ENCODE assay signal across 34 mouse cellular contexts in genomic region chr1:172279768-172280509, GRCm38 (mm10). TPM values are rescaled to one million over a fixed set of nuclear protein-coding genes. Genes with fewer than 3 reads are reported as not detected.
DNase-seq lines count a peak whose midpoint lies in the region; ATAC-seq and TF ChIP-seq lines count a peak whose summit lies in the region.
"Had no signal": no experiment of that assay in that cellular context is flagged by ENCODE, and none has a peak within 500 bp of the region (broad histone marks: within the 10 kb centered on the region; RNA-seq: fewer than 3 reads in every experiment).

No protein-coding gene starts in this region.

- no peaks in the 10 kb centered on the region for H3K27me3 ChIP-seq in forebrain, postnatal 0 days (ENCODE audit: insufficient read depth, low read length)
- no peaks in the 10 kb centered on the region for H3K27me3 ChIP-seq in forebrain, embryonic 12.5 days
- H3K27me3 ChIP-seq in hindbrain, embryonic 15.5 days, result no peaks in the 10 kb centered on the region
- H3K27me3 ChIP-seq in hindbrain, embryonic 14.5 days (ENCODE audit: control insufficient read depth, insufficient read depth, low read length), result no peaks in the 10 kb centered on the region
- no peaks in the 10 kb centered on the region for H3K27me3 ChIP-seq in midbrain, embryonic 15.5 days (replicated peaks)
- no peaks in the 10 kb centered on the region for H3K27me3 ChIP-seq in midbrain, embryonic 13.5 days
- H3K27me3 ChIP-seq: embryonic facial prominence, embryonic 13.5 days; intestine, embryonic 15.5 days; limb, embryonic 13.5 days; Patski had no signal

- no peak for TF ChIP-seq CTCF in forebrain, postnatal 0 days (IDR thresholded peaks at IDR 0.05; ENCODE audit: low read depth)

- no peak overlapping the region for H3K4me2 ChIP-seq in forebrain, postnatal 0 days (ENCODE audit: low read depth)
- H3K4me2 ChIP-seq in forebrain, embryonic 12.5 days, result no peak overlapping the region
- no peak overlapping the region for H3K4me2 ChIP-seq in hindbrain, embryonic 15.5 days
- H3K4me2 ChIP-seq in hindbrain, embryonic 14.5 days (replicated peaks), result no peak overlapping the region
- no peak overlapping the region for H3K4me2 ChIP-seq in midbrain, embryonic 15.5 days
- no peak overlapping the region for H3K4me2 ChIP-seq in midbrain, embryonic 13.5 days (replicated peaks)
- H3K4me2 ChIP-seq: embryonic facial prominence, embryonic 13.5 days; intestine, embryonic 15.5 days; limb, embryonic 13.5 days; liver, embryonic 13.5 days had no signal

- ATAC-seq in forebrain, postnatal 0 days, result peak; percentile 74
- no peak for ATAC-seq in forebrain, embryonic 12.5 days (ENCODE audit: low FRiP score)
- 0 out of 2 replicates have a peak, but pooled peaks have one; percentile 42 for ATAC-seq in hindbrain, embryonic 15.5 days (ENCODE audit: low FRiP score, low read depth)
- no peak for ATAC-seq in hindbrain, embryonic 14.5 days (ENCODE audit: low FRiP score)
- peak; percentile 46 for ATAC-seq in midbrain, embryonic 15.5 days (replicated peaks)
- no peak for ATAC-seq in midbrain, embryonic 13.5 days
- ATAC-seq: intestine, embryonic 15.5 days; Patski had no signal

- H3K9me3 ChIP-seq in forebrain, postnatal 0 days (ENCODE audit: low read length), result no peaks in the 10 kb centered on the region
- H3K9me3 ChIP-seq in forebrain, embryonic 12.5 days, result no peaks in the 10 kb centered on the region
- H3K9me3 ChIP-seq in hindbrain, embryonic 15.5 days, result no peaks in the 10 kb centered on the region
- H3K9me3 ChIP-seq in hindbrain, embryonic 14.5 days (ENCODE audit: control insufficient read depth, low read length), result no peaks in the 10 kb centered on the region
- H3K9me3 ChIP-seq in midbrain, embryonic 15.5 days, result no peaks in the 10 kb centered on the region
- no peaks in the 10 kb centered on the region for H3K9me3 ChIP-seq in midbrain, embryonic 13.5 days
- H3K9me3 ChIP-seq: embryonic facial prominence, embryonic 13.5 days; intestine, embryonic 15.5 days; limb, embryonic 13.5 days; liver, embryonic 13.5 days had no signal

- H3K4me1 ChIP-seq in forebrain, postnatal 0 days (ENCODE audit: insufficient read depth), result no peaks in the 10 kb centered on the region
- no peaks in the 10 kb centered on the region for H3K4me1 ChIP-seq in forebrain, embryonic 12.5 days
- H3K4me1 ChIP-seq in hindbrain, embryonic 15.5 days (replicated peaks), result no peaks in the 10 kb centered on the region; the same call in 1 of the 2 replicates
- no peaks in the 10 kb centered on the region for H3K4me1 ChIP-seq in hindbrain, embryonic 14.5 days (replicated peaks; ENCODE audit: control insufficient read depth, insufficient read depth, low read length)
- no peaks in the 10 kb centered on the region; the same call in 1 of the 2 replicates for H3K4me1 ChIP-seq in midbrain, embryonic 15.5 days
- H3K4me1 ChIP-seq in midbrain, embryonic 13.5 days (replicated peaks), result no peaks in the 10 kb centered on the region
- H3K4me1 ChIP-seq: embryonic facial prominence, embryonic 13.5 days; intestine, embryonic 15.5 days; limb, embryonic 13.5 days; liver, embryonic 13.5 days had no signal

- peak; percentile 35 for DNase-seq in forebrain, postnatal 0 days
- no peak for DNase-seq in hindbrain, embryonic 14.5 days (ENCODE audit: low spot score)
- DNase-seq in ZHBTc4 (ENCODE audit: low read depth, low spot score) (peak; percentile 60), liver (no peak)
- DNase-seq: adrenal gland, adult 2 months; cerebellum, adult 11-12 months; cerebellum, postnatal 14 days; embryo, embryonic 11 days; heart, postnatal 4 days; kidney, adult 8-10 months; kidney, postnatal 10 days; layer of hippocampus, postnatal 36 days; liver, embryonic 13.5 days; lung, adult 2 months; lung, postnatal 14 days; right cerebral cortex, postnatal 14 days had no signal

- WGBS in forebrain, postnatal 0 days, result 80% methylated on average over 16 of the region's 16 CpGs
- WGBS in forebrain, embryonic 12.5 days, result 88% methylated on average over 16 of the region's 16 CpGs
- WGBS in hindbrain, embryonic 15.5 days, result 74% methylated on average over 16 of the region's 16 CpGs
- 70% methylated on average over 16 of the region's 16 CpGs for WGBS in hindbrain, embryonic 14.5 days
- 73% methylated on average over 16 of the region's 16 CpGs for WGBS in midbrain, embryonic 15.5 days
- 81% methylated on average over 16 of the region's 16 CpGs for WGBS in midbrain, embryonic 13.5 days

- H3K9ac ChIP-seq in forebrain, postnatal 0 days, result no peak overlapping the region
- H3K9ac ChIP-seq in forebrain, embryonic 12.5 days, result no peak overlapping the region
- H3K9ac ChIP-seq in hindbrain, embryonic 15.5 days, result no peak overlapping the region
- H3K9ac ChIP-seq in hindbrain, embryonic 14.5 days, result no peak overlapping the region
- no peak overlapping the region for H3K9ac ChIP-seq in midbrain, embryonic 15.5 days
- H3K9ac ChIP-seq in midbrain, embryonic 13.5 days (replicated peaks), result no peak overlapping the region
- H3K9ac ChIP-seq: embryonic facial prominence, embryonic 13.5 days; intestine, embryonic 15.5 days; limb, embryonic 13.5 days; liver, embryonic 13.5 days had no signal

- H3K27ac ChIP-seq in forebrain, postnatal 0 days (ENCODE audit: low read depth, low read length), result peak overlapping the region; percentile 54; the same call in 1 of the 2 replicates
- no peak overlapping the region for H3K27ac ChIP-seq in forebrain, embryonic 12.5 days
- peak overlapping the region; percentile 11; the same call in 1 of the 2 replicates for H3K27ac ChIP-seq in hindbrain, embryonic 15.5 days (replicated peaks)
- H3K27ac ChIP-seq in hindbrain, embryonic 14.5 days, result no peak overlapping the region
- 0 out of 2 replicates have a peak overlapping the region, but pooled peaks have one; percentile 30 for H3K27ac ChIP-seq in midbrain, embryonic 15.5 days
- no peak overlapping the region for H3K27ac ChIP-seq in midbrain, embryonic 13.5 days
- H3K27ac ChIP-seq: embryonic facial prominence, embryonic 13.5 days; intestine, embryonic 15.5 days; limb, embryonic 13.5 days; liver, embryonic 13.5 days had no signal

- H3K4me3 ChIP-seq in forebrain, postnatal 0 days (ENCODE audit: low read depth, low read length), result no peak overlapping the region
- H3K4me3 ChIP-seq in forebrain, embryonic 12.5 days (replicated peaks), result no peak overlapping the region
- H3K4me3 ChIP-seq in hindbrain, embryonic 15.5 days, result no peak overlapping the region
- H3K4me3 ChIP-seq in hindbrain, embryonic 14.5 days (replicated peaks; ENCODE audit: low read length), result no peak overlapping the region
- H3K4me3 ChIP-seq in midbrain, embryonic 15.5 days, result no peak overlapping the region
- no peak overlapping the region for H3K4me3 ChIP-seq in midbrain, embryonic 13.5 days (replicated peaks)
- H3K4me3 ChIP-seq: embryonic facial prominence, embryonic 13.5 days; erythroblast, embryonic 14.5 days; intestine, embryonic 15.5 days; limb, embryonic 13.5 days; liver, embryonic 13.5 days had no signal

- no peaks in the 10 kb centered on the region for H3K36me3 ChIP-seq in forebrain, postnatal 0 days (ENCODE audit: insufficient read depth)
- no peaks in the 10 kb centered on the region; the same call in 1 of the 2 replicates for H3K36me3 ChIP-seq in forebrain, embryonic 12.5 days (replicated peaks)
- H3K36me3 ChIP-seq in hindbrain, embryonic 15.5 days, result no peaks in the 10 kb centered on the region
- no peaks in the 10 kb centered on the region for H3K36me3 ChIP-seq in hindbrain, embryonic 14.5 days (replicated peaks; ENCODE audit: control insufficient read depth, insufficient read depth)
- H3K36me3 ChIP-seq in midbrain, embryonic 15.5 days (replicated peaks), result no peaks in the 10 kb centered on the region
- H3K36me3 ChIP-seq in midbrain, embryonic 13.5 days, result no peaks in the 10 kb centered on the region
- H3K36me3 ChIP-seq: embryonic facial prominence, embryonic 13.5 days; intestine, embryonic 15.5 days; limb, embryonic 13.5 days; liver, embryonic 13.5 days had no signal

RNA-seq across cellular contexts. Expression of gene Atp1a2, which starts 17.9 kb away (rescaled TPM):
- 213 and 294 TPM in 2 replicates for total RNA-seq in forebrain, postnatal 0 days (2014; rRNA removed)
- 54.4 and 75.2 TPM in 2 replicates for polyA plus RNA-seq in forebrain, postnatal 0 days (2015; fragmentation: Nextera tagmentation; extraction: Ambion mirVana)
- polyA plus RNA-seq in forebrain, embryonic 12.5 days (2016; fragmentation: Nextera tagmentation; extraction: Ambion mirVana), result 9.5 and 10.8 TPM in 2 replicates
- 74.3 and 75.8 TPM in 2 replicates for polyA plus RNA-seq in hindbrain, embryonic 15.5 days (2015; fragmentation: Nextera tagmentation; extraction: Ambion mirVana)
- 27.9 and 29.5 TPM in 2 replicates for polyA plus RNA-seq in hindbrain, embryonic 14.5 days (2014; fragmentation: Nextera tagmentation; extraction: Ambion mirVana)
- polyA plus RNA-seq in midbrain, embryonic 15.5 days (2015; fragmentation: Nextera tagmentation; extraction: Ambion mirVana), result 56.5 and 63.1 TPM in 2 replicates
- polyA plus RNA-seq in midbrain, embryonic 13.5 days (2015; fragmentation: Nextera tagmentation; extraction: Ambion mirVana), result 25.3 and 25.8 TPM in 2 replicates
- total RNA-seq: megakaryocyte progenitor cell, adult 5-6 weeks; monocyte, adult 5-6 weeks had no signal
- polyA plus RNA-seq: erythroblast, embryonic 14.5 days had no signal

RNA-seq across cellular contexts. Expression of gene Igsf8, which starts 18.5 kb away (rescaled TPM):
- total RNA-seq in forebrain, postnatal 0 days (2014; rRNA removed), result 117 and 136 TPM in 2 replicates
- 110 and 113 TPM in 2 replicates for polyA plus RNA-seq in forebrain, postnatal 0 days (2015; fragmentation: Nextera tagmentation; extraction: Ambion mirVana)
- polyA plus RNA-seq in forebrain, embryonic 12.5 days (2016; fragmentation: Nextera tagmentation; extraction: Ambion mirVana), result 122 and 127 TPM in 2 replicates
- 75.3 and 79.0 TPM in 2 replicates for polyA plus RNA-seq in hindbrain, embryonic 15.5 days (2015; fragmentation: Nextera tagmentation; extraction: Ambion mirVana)
- 64.7 and 69.0 TPM in 2 replicates for polyA plus RNA-seq in hindbrain, embryonic 14.5 days (2014; fragmentation: Nextera tagmentation; extraction: Ambion mirVana)
- 66.2 and 77.2 TPM in 2 replicates for polyA plus RNA-seq in midbrain, embryonic 15.5 days (2015; fragmentation: Nextera tagmentation; extraction: Ambion mirVana)
- polyA plus RNA-seq in midbrain, embryonic 13.5 days (2015; fragmentation: Nextera tagmentation; extraction: Ambion mirVana), result 90.3 and 112 TPM in 2 replicates

RNA-seq across cellular contexts. Expression of gene Atp1a4, which starts 21.7 kb away (rescaled TPM):
- not detected in 2 replicates for total RNA-seq in forebrain, postnatal 0 days (2014; rRNA removed)
- polyA plus RNA-seq in forebrain, postnatal 0 days (2015; fragmentation: Nextera tagmentation; extraction: Ambion mirVana), result not detected in 2 replicates
- polyA plus RNA-seq in forebrain, embryonic 12.5 days (2016; fragmentation: Nextera tagmentation; extraction: Ambion mirVana), result 0.05 and 0.06 TPM in 2 replicates
- polyA plus RNA-seq in hindbrain, embryonic 15.5 days (2015; fragmentation: Nextera tagmentation; extraction: Ambion mirVana), result 0.05 and 0.06 TPM in 2 replicates
- 0.15 TPM in 1 of 2 replicates, not detected in the other for polyA plus RNA-seq in hindbrain, embryonic 14.5 days (2014; fragmentation: Nextera tagmentation; extraction: Ambion mirVana)
- 0.05 TPM in 1 of 2 replicates, not detected in the other for polyA plus RNA-seq in midbrain, embryonic 15.5 days (2015; fragmentation: Nextera tagmentation; extraction: Ambion mirVana)
- polyA plus RNA-seq in midbrain, embryonic 13.5 days (2015; fragmentation: Nextera tagmentation; extraction: Ambion mirVana), result not detected in 2 replicates
- total RNA-seq: layer of hippocampus, adult 18-20 months; layer of hippocampus, postnatal 36 days; left cerebral cortex, postnatal 25 days; megakaryocyte progenitor cell, adult 5-6 weeks; monocyte, adult 5-6 weeks had no signal
- polyA plus RNA-seq: embryonic facial prominence, embryonic 13.5 days; erythroblast, embryonic 14.5 days; intestine, embryonic 15.5 days; limb, embryonic 13.5 days; liver, embryonic 13.5 days; neural tube, embryonic 11.5 days; spleen, adult 2 months; urinary bladder, adult 2 months had no signal

RNA-seq across cellular contexts. Expression of gene Kcnj9, which starts 49.2 kb away (rescaled TPM):
- 7.5 and 8.6 TPM in 2 replicates for total RNA-seq in forebrain, postnatal 0 days (2014; rRNA removed)
- 2.9 and 4.8 TPM in 2 replicates for polyA plus RNA-seq in forebrain, postnatal 0 days (2015; fragmentation: Nextera tagmentation; extraction: Ambion mirVana)
- 2.5 and 2.8 TPM in 2 replicates for polyA plus RNA-seq in forebrain, embryonic 12.5 days (2016; fragmentation: Nextera tagmentation; extraction: Ambion mirVana)
- 4.1 and 4.3 TPM in 2 replicates for polyA plus RNA-seq in hindbrain, embryonic 15.5 days (2015; fragmentation: Nextera tagmentation; extraction: Ambion mirVana)
- polyA plus RNA-seq in hindbrain, embryonic 14.5 days (2014; fragmentation: Nextera tagmentation; extraction: Ambion mirVana), result 1.7 and 2.1 TPM in 2 replicates
- polyA plus RNA-seq in midbrain, embryonic 15.5 days (2015; fragmentation: Nextera tagmentation; extraction: Ambion mirVana), result 5.6 and 5.9 TPM in 2 replicates
- polyA plus RNA-seq in midbrain, embryonic 13.5 days (2015; fragmentation: Nextera tagmentation; extraction: Ambion mirVana), result 3.6 and 3.9 TPM in 2 replicates
- total RNA-seq: gastrocnemius, postnatal 4 days; heart, postnatal 4 days; megakaryocyte progenitor cell, adult 5-6 weeks; monocyte, adult 5-6 weeks had no signal
- polyA plus RNA-seq: embryonic facial prominence, embryonic 13.5 days; heart, embryonic 16.5 days; intestine, embryonic 15.5 days; liver, embryonic 13.5 days; lung, adult 2 months had no signal

Comparison
In these comparisons a context has a peak if more than half of its experiments do, and no peak if none do; other contexts are left out.
1. ATAC-seq: peak in forebrain, postnatal 0 days (single experiment), hindbrain, embryonic 15.5 days (single experiment) and midbrain, embryonic 15.5 days (single experiment); none in forebrain, embryonic 12.5 days (single experiment), hindbrain, embryonic 14.5 days (single experiment) and midbrain, embryonic 13.5 days (single experiment).
2. H3K27ac ChIP-seq: peak in forebrain, postnatal 0 days (single experiment), hindbrain, embryonic 15.5 days (single experiment) and midbrain, embryonic 15.5 days (single experiment); none in forebrain, embryonic 12.5 days (single experiment), hindbrain, embryonic 14.5 days (single experiment) and midbrain, embryonic 13.5 days (single experiment).
3. DNase-seq: peak in forebrain, postnatal 0 days (single experiment) and ZHBTc4 (single experiment); none in hindbrain, embryonic 14.5 days (single experiment) and liver (single experiment).